Mouse (Mus musculus) retina, adult 2 months (tissue): ENCODE measurements around the gene Reln.

Experiments used
- DNase-seq: peaks from one replicate; pipeline ENCODE4 v3.0.0-alpha.2; 2012; ENCODE audit warnings: low read depth, low spot score

Gene Reln

DNA sequence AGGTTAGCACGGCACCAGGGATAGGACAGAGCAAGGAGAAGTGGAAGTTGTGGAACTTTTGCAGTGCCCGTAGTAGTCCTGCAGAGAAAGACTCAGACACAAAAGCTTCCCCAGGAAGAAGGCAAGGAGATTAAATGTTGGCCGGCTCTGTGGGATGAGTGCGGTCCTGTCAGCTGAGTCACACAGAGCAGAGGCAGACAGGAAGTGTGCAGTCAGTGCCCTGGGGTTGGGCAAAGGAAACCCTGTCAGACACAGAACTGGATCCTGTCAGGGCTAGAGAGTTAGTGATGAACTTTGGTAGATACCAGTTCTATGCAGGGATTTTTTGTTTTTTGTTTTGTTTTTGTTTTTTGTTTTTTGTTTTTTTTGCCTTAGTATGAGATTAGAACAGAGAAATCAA is 120.0 kb downstream of the Reln start:
- no peak for DNase-seq

DNA sequence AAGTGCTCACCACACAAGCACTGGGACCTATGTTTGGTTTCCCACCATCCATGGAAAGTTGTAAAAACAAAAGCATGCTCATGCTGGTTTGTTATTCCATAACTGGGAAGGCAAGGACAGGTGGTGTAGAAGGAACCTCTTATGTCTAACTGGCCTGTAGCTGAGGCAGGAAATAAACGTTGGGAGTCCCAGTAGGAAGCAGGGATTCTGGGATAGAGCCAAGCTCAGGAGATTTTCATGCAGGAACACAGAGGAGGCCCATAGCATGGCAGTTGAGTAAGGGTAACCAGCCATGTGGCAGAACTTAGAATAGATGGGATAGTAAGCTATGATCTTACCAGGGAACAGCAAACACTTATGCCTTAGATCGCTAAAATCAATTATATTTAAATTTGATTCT is 120.6 kb downstream of the Reln start:
- DNase-seq: no peak

DNA sequence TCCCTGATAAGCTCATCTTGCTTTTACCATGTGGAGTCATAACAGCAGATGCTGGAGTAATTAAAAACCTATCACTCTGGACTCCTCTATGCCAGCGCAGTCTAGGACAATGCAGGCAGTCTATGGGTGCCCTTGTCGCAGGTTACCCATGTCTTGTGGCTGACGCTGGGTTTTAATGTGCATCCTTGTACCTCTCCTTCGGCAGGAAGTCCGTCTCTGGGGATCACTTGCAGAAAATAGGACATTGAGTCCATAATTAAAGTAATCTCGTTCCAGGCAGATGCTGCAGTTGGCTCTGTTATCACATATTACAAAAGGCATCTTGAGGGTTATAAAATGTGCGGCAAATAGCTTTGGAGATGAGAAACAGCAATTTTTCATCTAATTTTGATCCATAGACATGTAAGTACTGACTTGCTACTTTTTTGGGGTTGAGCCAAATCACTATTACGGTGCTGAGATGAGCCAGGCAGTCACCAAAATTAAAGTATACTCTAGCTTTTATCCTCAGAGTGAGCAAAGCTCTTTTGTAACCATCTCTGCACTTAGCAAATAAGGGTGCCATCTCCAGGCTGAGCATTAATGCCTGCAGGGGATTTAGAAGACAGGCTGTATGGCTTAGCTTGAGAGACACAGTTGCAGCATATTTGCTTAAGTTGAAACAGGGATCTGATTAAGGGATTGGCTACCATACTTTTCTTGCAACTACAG is 136.0 kb downstream of the Reln start:
- DNase-seq: no peak

DNA sequence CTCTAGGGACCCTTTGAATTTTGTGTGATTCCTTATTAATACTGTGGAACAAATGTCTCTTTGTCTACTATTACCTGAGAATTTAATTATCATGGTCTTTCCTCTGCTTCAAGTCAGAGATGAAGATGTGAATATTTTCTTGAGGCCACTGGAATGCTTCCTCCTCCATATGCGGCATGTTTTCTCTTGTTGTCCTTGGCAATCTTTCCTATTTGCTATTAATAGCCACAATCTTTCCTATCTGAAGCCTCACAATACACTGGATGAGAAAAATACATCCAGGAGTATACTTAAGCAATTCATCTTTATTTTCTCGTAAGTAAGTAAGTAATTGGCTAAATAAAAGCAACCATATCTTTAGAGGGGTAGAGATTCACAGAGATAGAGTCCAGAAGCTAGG is 146.6 kb downstream of the Reln start:
- no peak for DNase-seq

DNA sequence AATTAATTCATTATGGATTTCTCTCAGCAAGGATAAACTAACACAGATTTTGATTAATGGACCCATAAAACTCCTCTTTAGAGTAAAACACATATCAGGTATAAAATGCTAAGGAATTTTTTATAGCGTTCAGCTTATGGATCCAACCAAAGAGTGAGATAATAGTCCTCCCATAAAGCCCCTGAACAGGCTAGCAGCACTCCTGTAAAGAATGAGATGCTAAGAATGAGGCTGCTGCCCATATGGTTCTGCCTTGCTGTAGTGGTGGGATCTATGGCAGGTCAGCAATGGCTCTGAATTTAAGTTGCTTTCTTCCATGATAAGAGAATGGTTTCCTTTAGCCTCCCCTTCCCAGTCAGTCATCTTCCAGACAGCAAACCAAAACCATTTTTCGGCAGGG is 147.6 kb downstream of the Reln start:
- DNase-seq: no peak

DNA sequence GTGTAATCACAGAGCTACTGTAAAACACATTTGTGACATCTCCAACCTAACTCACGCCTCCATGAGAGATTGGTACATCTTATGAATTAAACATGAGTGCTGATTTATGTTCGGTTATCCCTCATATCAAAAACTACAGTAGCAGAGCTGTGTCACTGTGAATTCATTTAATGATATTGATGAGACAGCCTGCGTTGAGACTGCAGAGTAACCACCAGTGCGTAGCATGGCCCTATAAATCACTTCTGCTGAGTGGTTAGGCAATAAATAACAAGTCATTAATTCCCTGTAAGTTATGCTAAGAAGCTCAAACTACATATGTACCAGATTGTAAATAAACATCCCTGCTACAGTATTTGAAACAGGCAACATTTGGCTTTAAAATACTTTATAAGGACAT is 148.0 kb downstream of the Reln start:
- no peak for DNase-seq

DNA sequence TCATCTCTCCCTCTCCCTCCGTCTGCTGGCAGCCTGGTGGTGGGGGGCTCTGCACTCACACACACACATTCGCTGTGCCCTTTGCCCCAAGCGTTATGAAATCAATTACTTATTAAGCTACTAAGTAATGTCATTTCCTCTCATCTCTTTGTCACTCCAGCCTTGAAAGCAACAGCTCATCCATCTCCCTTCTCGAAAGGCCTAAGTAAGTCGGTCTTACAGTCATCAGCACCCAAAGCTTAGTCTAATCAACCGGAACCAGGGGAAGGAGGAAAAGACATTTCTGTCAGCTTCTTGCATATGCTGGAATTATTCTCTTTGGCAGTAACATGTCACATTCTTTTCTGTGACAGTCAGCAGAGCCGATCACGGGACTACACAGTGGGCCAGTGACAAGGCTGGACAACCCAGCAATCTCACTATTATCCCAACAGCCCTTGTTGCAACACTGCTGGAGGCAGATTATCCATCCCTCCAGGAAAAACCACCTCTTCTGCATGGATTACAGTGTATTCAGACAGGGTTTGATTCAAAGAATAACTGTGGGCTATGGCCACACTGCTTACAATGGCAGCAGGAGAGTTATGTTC is 149.1 kb downstream of the Reln start:
- DNase-seq: no peak

DNA sequence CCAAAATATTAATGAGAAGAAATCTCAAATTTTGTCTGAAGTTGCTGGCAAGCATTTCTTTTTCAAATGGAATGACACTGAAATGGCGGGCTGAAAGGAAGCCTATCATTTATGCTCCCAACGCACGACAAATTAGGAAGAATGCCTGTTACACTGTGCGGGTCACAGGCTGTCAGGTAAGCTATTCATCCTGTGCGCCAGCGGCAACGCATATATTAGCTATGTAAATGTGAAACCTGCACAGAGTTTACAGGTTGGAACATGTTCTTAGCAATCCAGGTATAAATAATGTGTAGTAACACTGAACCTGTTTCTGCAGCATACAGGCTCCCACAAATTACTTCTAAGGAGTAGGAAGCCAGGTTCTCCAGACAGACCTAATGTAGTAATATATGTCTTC is 152.7 kb downstream of the Reln start:
- DNase-seq: no peak

DNA sequence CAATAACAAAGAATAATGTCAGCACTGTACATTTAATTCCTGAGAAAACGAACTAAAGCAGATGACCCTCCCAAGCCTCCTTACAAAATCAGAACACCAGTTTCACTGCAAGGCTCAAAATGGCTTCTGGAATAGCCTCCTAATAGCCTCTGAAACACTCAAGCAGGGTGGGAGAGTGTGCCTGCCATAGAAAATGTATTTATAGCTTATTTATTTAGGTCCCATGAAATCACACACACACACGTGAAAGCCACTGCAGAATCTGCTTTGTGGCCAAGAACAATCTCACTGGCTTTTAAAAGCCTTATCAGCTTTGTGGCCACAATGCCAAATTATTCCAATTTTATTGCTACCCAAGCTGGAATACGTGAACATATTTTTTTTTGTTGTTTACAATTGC is 154.2 kb downstream of the Reln start:
- DNase-seq: no peak

DNA sequence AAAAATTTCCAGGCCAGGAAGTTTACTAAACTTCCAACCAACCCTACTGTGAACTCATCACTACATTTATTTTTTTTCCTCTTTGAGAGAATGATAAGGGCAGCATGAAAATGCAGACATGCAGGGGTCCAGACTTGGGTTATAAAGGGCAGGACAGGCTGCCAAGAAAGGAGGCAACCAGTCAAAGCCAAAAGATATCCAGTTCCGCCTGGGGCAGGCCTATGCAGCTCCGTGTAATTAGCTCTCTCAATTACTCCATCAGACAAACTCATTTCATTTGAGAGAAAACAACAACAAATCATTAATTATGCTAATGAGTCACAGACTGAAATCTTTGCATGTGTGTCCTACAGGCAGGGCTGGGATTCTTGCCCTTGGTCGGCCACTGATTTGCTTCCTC is 156.9 kb downstream of the Reln start:
- no peak for DNase-seq

DNA sequence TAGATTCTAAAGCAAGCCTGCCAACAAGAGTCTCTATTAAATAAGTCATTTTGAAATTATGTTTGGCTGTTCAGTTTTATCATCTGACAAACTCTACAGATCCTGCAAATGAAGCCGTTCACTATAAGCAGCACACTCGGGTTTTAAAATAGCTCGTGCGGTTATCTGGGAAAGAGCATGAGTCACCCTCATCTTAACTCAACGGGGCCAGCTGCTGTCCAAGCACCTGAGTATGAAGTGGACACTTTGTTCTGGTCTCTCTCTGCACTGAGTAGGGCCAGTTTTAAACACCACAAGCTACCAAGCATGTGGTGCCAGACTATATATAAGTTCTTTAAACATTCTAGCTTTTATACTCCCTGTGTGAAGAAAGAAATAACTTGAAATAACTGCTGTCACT is 168.0 kb downstream of the Reln start:
- no peak for DNase-seq

DNA sequence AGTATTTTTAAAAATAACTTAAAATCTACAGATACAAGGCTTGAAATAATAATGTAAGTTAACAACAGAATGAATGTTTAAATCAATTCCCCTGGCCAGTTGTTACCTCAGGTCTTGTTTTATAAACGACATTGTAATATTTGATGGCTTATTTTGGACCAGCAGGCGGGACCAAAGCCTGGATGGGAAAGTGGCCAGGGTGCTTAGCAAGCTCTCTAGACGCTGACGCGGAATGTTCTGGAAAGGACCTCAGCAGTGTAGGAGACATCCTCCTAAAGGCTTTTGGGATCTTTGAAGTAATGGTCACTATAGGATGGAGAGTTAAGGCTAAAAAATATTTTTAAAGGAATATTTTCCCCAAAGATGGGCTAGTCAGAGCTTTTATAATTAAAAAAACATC is 173.2 kb downstream of the Reln start:
- DNase-seq: no peak

DNA sequence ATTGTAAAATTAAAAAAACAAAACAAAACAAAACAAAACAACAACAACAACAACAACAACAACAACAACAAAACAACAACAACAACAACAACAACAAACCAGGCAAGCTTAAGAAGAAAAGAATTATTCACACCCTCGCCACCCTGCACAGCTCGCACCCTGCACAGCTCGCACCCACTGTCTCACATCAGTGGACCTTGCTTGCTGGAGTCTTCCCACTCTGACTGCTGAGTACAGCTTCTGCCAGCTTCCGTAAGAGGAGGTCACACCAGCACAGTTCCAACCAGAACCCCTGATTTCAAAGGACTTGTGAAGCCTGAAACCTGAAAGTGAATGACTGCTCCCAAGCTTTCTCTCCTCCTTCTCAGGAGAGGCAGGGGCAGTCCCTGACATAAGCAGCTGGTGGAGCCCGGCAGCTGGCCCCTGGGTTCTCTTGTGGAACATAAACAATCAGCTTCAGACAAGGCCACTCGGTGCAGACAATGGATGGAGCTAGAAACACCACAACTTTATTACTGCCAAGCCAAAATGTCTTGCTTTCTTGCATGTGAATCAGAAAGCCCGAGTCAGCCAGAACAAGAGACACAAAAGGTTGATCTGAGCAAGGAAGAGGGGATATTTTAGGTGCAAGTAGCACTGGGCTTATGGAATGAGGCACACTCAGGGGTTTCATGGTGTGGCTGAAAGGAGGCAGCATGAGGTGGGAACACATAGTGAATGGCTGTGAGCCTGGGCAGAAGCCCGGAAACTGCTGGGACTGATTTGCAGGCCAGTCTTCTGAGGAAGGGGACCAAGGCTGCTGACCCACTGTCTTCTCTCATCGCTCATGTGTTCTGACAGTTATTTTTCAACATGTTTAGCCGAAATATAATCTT is 180.2 kb downstream of the Reln start:
- DNase-seq: no peak

DNA sequence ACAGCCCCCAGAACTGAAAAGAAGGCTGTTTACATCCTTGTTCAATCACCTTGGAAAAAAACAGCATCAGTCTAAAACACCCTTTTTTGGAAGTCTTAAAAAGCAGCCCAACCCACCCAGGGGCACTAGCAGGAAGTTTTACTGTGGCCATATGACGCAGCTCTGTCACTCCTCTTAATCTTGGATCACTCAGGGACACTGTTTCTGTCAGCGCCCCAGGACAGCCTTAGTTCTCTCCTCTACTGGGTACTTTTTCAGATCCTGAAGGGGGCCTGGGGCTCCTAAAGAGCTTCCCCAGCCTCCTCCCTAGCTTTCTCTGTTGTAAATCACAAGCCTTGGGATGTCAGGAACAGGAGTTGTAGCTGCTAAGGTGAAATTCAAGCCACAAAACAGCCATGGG is 183.6 kb downstream of the Reln start:
- DNase-seq: no peak

DNA sequence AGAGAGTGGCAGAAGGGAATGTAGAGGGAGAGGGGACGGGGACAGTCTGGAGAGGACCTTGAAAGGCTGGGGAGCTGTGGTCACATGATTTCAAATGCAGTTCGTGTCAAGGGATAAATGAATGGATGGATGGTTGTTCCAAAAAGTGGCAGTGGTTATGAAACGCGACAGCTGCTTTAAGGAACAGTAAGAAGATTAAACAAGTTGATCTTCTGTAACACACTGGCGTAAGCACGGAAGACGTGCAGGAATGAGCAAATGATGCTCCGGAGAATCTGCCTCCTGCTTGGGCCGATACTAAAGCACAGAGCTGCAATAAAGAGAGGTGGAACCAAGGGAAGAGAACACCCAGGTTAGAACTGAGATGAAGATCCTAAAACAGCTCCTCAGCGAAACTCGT is 185.7 kb downstream of the Reln start:
- no peak for DNase-seq

DNA sequence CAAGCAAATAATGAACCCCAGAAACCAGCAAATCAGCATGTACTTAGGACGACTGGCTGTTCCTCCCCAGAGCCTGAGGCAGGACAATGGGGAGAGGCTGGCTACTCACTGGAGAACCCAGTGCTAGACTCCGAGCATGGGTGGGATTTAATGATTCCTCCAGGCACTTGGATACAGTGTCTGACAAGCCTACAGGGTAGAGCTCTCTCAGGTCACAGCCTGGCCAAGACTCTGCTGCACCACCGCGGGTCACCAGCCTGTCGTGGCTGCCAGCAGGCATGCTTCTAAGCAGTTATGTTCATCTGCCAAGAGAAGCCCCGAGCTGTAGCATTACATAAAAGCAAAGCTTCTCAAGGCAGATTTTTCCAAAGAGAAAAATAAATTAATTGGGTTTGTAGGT is 190.9 kb downstream of the Reln start:
- no peak for DNase-seq

DNA sequence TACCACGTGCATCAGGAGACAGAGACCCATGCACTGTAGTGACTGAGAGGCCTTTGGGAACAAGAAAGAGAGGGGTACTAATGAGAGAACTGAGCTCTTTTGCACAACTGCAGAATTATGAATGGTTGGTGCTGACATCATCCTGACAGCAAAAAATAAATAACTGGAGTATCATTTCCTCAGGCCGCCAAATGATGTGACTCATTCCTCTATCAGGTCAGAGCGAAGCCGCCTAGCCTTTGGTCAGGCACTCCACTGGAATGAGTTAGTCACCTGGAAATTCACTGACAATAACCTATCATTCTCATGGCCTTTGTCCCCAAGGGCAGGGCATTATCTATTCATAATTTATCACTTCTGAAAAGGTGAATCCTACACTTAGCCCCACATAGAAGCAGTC is 202.7 kb downstream of the Reln start:
- no peak for DNase-seq

DNA sequence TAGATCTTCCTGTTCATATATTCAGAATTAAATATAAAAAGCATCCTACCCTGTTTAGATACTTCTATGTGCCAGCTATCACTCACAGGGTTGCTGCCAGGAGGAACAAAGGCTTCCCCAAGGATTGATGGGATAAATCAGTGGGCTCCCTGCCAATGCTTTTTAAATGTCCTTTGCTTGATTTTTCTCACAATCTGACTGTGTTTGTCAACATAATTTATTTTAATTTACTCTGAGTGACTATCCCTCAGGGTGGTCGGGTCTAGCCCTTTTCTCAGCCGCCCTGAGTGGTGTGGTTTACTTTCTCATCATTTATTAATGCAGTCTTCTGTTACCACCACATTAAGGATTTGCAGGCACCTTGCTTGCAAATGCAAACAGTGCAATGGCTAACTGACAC is 205.5 kb downstream of the Reln start:
- no peak for DNase-seq

DNA sequence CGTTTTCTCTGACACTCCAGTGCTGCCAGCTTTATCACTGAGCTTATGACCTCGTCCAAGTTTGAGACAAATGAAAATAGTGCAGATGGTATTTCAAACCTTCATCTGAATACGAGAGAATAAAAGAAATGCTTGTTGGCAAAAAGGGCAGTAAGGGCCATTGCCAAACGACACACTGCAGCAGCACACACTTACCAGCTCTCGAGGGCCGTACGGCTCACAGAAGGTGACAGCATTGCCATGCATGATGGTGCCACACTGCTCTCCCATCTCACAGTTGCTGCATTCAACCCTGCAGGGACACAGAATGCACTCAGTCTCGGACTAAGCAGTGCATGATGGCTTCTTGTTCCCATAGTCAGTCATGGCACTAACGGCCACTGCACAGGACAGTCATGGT is 210.1 kb downstream of the Reln start:
- no peak for DNase-seq

DNA sequence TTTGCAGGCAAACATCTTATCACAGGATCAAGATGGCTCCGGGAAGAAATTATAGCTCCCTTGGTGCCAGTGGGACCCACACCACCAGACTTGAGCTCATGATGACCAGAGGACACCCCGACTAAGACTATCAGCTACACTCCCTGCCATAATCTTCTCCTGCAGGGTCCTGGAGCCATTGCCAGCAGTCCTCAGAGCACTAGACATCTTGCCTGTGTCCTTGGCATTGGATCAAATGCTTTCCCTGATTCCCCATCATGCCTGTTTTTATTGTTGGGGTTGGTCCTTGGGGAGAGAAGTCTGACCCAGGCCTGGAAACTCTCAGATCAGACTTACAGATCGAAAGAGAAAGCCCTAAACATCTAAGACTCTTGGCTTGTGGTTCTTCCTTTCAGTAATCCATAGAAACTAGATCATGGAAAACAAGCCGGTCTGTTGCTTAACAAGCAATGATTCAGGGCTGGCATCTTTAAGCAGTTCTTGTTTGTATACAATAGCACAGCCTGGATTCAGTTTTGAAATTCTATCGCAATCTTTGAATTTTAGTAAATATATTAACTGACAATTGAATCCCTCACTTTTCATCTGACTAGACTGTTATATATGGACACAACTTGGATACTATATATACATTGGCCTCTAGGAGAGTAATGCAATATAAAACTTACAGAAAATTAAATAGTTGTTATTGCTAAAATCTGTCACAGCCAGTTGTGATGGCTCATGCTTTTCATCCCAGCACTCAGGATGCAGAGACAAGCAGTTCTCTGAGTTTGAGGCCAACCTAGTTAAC is 212.6 kb downstream of the Reln start:
- no peak for DNase-seq

DNA sequence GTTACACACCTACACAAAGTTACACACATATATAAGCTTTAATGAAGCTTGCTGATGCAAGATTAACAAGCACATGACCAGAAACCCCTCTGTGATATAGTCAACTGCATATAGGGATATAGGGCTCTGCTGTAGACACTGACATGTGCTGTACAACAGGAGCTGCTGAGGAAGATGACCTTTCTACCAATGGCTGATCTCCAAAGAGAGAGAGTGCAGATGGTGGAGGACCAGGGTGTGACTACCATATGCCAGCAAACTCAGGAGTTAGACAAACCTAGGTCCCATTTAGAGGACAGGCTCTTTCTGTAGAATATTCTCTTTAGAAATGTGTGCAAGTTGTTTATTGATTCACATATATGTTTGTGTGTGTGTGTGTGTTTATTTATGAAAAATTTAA is 216.9 kb downstream of the Reln start:
- no peak for DNase-seq

DNA sequence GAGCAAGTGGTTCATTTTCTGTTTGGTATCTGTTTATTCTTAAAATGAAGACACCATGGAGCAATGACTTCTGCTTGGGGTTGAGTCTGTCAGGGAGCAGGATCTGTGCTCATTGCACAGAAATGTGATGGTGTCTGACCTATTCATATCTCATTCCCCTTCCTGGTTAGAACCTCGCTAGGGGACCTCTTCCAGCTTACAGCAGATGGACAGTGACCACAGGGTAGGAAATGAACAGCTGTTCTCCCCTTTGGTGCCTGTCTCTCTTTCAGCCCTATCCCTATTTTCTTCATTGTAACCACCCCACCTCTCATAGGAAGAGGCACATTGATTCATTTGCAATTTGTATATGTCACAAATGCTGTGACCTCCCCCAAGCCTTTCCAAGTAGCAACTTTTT is 225.2 kb downstream of the Reln start:
- no peak for DNase-seq
